Mouse (Mus musculus) layer of hippocampus, postnatal 36 days (tissue): ENCODE results near the gene Pex13. TPM values are rescaled to one million over a fixed set of nuclear protein-coding genes. Genes with fewer than 3 reads are reported as not detected.

Experiments
- DNase-seq, 2 experiments: peaks; one replicate each; pipeline ENCODE4 v3.0.0; 2022
- total RNA-seq, 2 experiments: library from RNA; stranded (reverse); gene quantifications; 2 replicates each; pipeline ENCODE4 v1.2.3; 2021

Pex13 gene
- total RNA-seq: 10 to 100 TPM; 28.4 to 29.7 TPM

- peak; percentile 90 to 91 for DNase-seq
These were observed at the start of gene Pex13 for GRCm38 (mm10) chr11:23665798-23666501. Gene Pex13, minus strand, starts transcription at chr11:23665959.

GRCm38 (mm10) chr11:23712299-23712698, 46.5 kb upstream of the Pex13 start:
- DNase-seq: no peak

- DNase-seq: no peak
These were observed 39.0 kb upstream of the Pex13 start for GRCm38 (mm10) chr11:23704604-23705294.

- no peak for DNase-seq
These were observed 36.1 kb upstream of the Pex13 start for GRCm38 (mm10) chr11:23701831-23702230.

GRCm38 (mm10) chr11:23699414-23700095, 33.8 kb upstream of the Pex13 start:
- no peak for DNase-seq

- no peak for DNase-seq
These were observed 32.8 kb upstream of the Pex13 start for GRCm38 (mm10) chr11:23698526-23698925.

GRCm38 (mm10) chr11:23695847-23696246, 30.1 kb upstream of the Pex13 start:
- DNase-seq: no peak

- no peak for DNase-seq
These were observed 27.5 kb upstream of the Pex13 start for GRCm38 (mm10) chr11:23693286-23693685.

- DNase-seq: no peak
These were observed 22.3 kb upstream of the Pex13 start for GRCm38 (mm10) chr11:23688060-23688459.

GRCm38 (mm10) chr11:23686671-23687070, 20.9 kb upstream of the Pex13 start:
- DNase-seq: no peak

GRCm38 (mm10) chr11:23682561-23682960, 16.8 kb upstream of the Pex13 start:
- no peak for DNase-seq

- DNase-seq: no peak
These were observed 14.7 kb upstream of the Pex13 start for GRCm38 (mm10) chr11:23680435-23680950.

GRCm38 (mm10) chr11:23679044-23679642, 13.4 kb upstream of the Pex13 start:
- DNase-seq: peak; percentile 11 to 43

GRCm38 (mm10) chr11:23676100-23676499, 10.3 kb upstream of the Pex13 start:
- DNase-seq: no peak

- DNase-seq: no peak
These were observed 6.5 kb upstream of the Pex13 start for GRCm38 (mm10) chr11:23672256-23672749.

GRCm38 (mm10) chr11:23667128-23667527, 1.4 kb upstream of the Pex13 start:
- DNase-seq: no peak

- DNase-seq: no peak
These were observed 767 bp upstream of the Pex13 start for GRCm38 (mm10) chr11:23666526-23666925.

GRCm38 (mm10) chr11:23665311-23665786, 410 bp downstream of the Pex13 start, which contains the start of gene Pus10:
Gene Pus10, plus strand, starts transcription at chr11:23665674.
- DNase-seq: peak in 1 of 2 experiments; percentile 9

GRCm38 (mm10) chr11:23664232-23664631, 1.5 kb downstream of the Pex13 start:
- DNase-seq: no peak

GRCm38 (mm10) chr11:23657791-23658190, 8.0 kb downstream of the Pex13 start:
- no peak for DNase-seq

GRCm38 (mm10) chr11:23653666-23654065, 12.1 kb downstream of the Pex13 start:
- DNase-seq: no peak

GRCm38 (mm10) chr11:23647835-23648234, 17.9 kb downstream of the Pex13 start:
- DNase-seq: no peak
